Mouse (Mus musculus): Measurements from ENCODE around the gene Lamtor3.

DNA sequence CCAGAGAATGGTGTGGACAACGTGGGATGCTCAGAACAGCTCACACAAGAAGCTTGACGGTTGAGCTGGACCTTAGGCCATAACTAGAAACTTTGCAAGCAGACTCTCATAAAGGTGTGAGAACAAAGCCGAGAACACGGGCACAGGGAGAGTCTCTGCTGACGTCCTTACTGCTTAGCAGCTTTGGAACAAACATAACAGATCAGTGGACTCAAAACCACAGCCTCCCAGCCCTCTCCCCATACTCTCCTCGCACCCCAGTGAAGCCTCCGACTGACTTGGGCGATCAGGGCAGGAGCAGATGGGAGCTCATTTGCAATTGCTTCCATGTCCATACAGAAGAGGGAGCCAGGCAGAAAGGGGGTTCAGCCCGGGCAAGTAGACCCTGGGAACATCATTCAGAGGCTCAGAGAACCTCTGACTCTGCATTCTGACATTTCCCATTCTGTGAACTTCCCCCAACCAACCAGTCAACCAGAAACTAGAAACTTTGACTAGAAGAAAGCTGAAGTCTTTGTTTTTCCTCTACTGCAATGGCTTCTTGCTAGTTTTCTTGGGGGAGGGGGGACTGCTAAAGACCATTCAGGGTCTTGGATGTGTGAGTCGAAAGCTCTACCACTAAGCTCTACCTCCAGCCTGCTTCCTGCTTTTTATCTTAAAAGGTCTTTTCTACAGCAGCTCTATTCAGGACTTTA lies 32.0 kb downstream of the Lamtor3 start:
- TF ChIP-seq CTCF (IDR thresholded peaks at IDR 0.05; ENCODE audit: low read depth) (0 out of 2 replicates have a peak, but pooled peaks have one; percentile 9), EP300 (IDR thresholded peaks at IDR 0.05; ENCODE audit: low read depth) (no peak)
